Mouse (Mus musculus) megakaryocyte, embryonic 14.5 days (primary cell): ENCODE data around the gene Ulk3.

Experiments
- FLI1 ChIP-seq: IDR thresholded peaks from 2 replicates; pipeline ENCODE4 v1.6.1; 2012; ENCODE audit warnings: low read length, inconsistent platforms, mixed read lengths
- GATA1 ChIP-seq: IDR thresholded peaks from 3 replicates; pipeline ENCODE4 v1.6.1; 2012; ENCODE audit warnings: mixed read lengths, low read length, inconsistent platforms, borderline replicate concordance

GRCm38 (mm10) chr9:57637272-57637671 is 48.0 kb downstream of the Ulk3 start:
- TF ChIP-seq FLI1: no peak
- TF ChIP-seq GATA1: no peak
